Comparison of ENCODE assay signal across 8 mouse cellular contexts in genomic region chrX:53269289-53270062, GRCm38 (mm10). TPM values are rescaled to one million over a fixed set of nuclear protein-coding genes. Genes with fewer than 3 reads are reported as not detected.
A peak's percentile ranks its signal among the peaks of the same experiment; 100 is the strongest.
DNase-seq lines count a peak whose midpoint lies in the region; ATAC-seq lines count a peak whose summit lies in the region.

TSS of gene Fam122b (minus strand) at chrX:53269805.

- peak; percentile 91 for DNase-seq in R1 (ENCODE audit: low read depth, low spot score)
- DNase-seq in cerebellum, postnatal 25 days: peak; percentile 88 to 94
- DNase-seq in frontal cortex, postnatal 36 days (ENCODE audit: low spot score in 2 of 2): peak; percentile 82 to 88
- peak; percentile 85 to 88 for DNase-seq in left cerebral cortex, adult 18-20 months (ENCODE audit: low spot score in 2 of 2)
- peak; percentile 89 for DNase-seq in right cerebral cortex, adult 18-20 months
- peak; percentile 54 for DNase-seq in urinary bladder, postnatal 10 days (ENCODE audit: low spot score)

- peaks cover 4% of the 10 kb centered on the region; the same call in 1 of the 2 replicates for H3K4me1 ChIP-seq in hindbrain, embryonic 16.5 days (ENCODE audit: control insufficient read depth, insufficient read depth, low read depth, low read length)

- H3K4me3 ChIP-seq in hindbrain, embryonic 16.5 days (ENCODE audit: low read length): peak within 1 kb of the TSS; percentile 61
- peak within 1 kb of the TSS; percentile 41 for H3K4me3 ChIP-seq in macrophage (ENCODE audit: inconsistent target)

- H3K27me3 ChIP-seq in hindbrain, embryonic 16.5 days (replicated peaks; ENCODE audit: control insufficient read depth, insufficient read depth, low read length): no peaks in the 10 kb centered on the region

- H3K9me3 ChIP-seq in hindbrain, embryonic 16.5 days (ENCODE audit: control insufficient read depth, low read length): no peaks in the 10 kb centered on the region

- peak within 1 kb of the TSS; percentile 64 for H3K9ac ChIP-seq in hindbrain, embryonic 16.5 days (ENCODE audit: low read depth, low read length)

- WGBS in hindbrain, embryonic 16.5 days: 13% methylated on average over 37 of the region's 40 CpGs
- WGBS in macrophage (ENCODE audit: missing documents): 29% methylated on average over 32 of the region's 40 CpGs

- no peaks in the 10 kb centered on the region for H3K36me3 ChIP-seq in hindbrain, embryonic 16.5 days (ENCODE audit: control insufficient read depth, insufficient read depth, low read length)
- H3K36me3 ChIP-seq in macrophage (ENCODE audit: inconsistent target): no peaks in the 10 kb centered on the region

- H3K79me2 ChIP-seq in macrophage (ENCODE audit: inconsistent target): no peaks in the 10 kb centered on the region

- H3K4me2 ChIP-seq in hindbrain, embryonic 16.5 days (ENCODE audit: low read length): peak within 1 kb of the TSS; percentile 79

- peak; percentile 95 for ATAC-seq in hindbrain, embryonic 16.5 days

- H3K27ac ChIP-seq in hindbrain, embryonic 16.5 days (ENCODE audit: low read depth, low read length): peak within 1 kb of the TSS; percentile 60
- peak within 1 kb of the TSS; percentile 13; the same call in 1 of the 2 replicates for H3K27ac ChIP-seq in macrophage

RNA-seq across cellular contexts. Expression of gene Fam122b, which starts in this region (rescaled TPM):
- polyA plus RNA-seq in hindbrain, embryonic 16.5 days (2015; fragmentation: Nextera tagmentation; extraction: Ambion mirVana): 3.5 and 4.4 TPM in 2 replicates
- 1 to 10 TPM; 4.0 to 4.2 TPM for total RNA-seq in left cerebral cortex, adult 18-20 months (2021)
- 10 to 100 TPM in 11 of 26 experiments, 1 to 10 TPM in 15; 1.8 to 15.2 (median 7.2) TPM for total RNA-seq in macrophage (2018; cell fraction: chromatin; rRNA removed)
- 10 to 100 TPM in 7 of 26 experiments, 1 to 10 TPM in 19; 5.5 to 12.9 (median 8.3) TPM for total RNA-seq in macrophage (2018; cell fraction: cytosol; rRNA removed)
- total RNA-seq in macrophage (2018; cell fraction: nucleus; rRNA removed): 10 to 100 TPM in 13 of 26 experiments, 1 to 10 TPM in 13; 1.7 to 21.1 (median 10.1) TPM
- polyA plus RNA-seq in macrophage (2018): 3.9 to 7.6 TPM (median 7.3 TPM) in 3 replicates

Comparison
In these comparisons a context has a peak if more than half of its experiments do, and no peak if none do; other contexts are left out.
1. Peak in every context shown above with its lines: DNase-seq, ATAC-seq, H3K4me3 ChIP-seq and H3K27ac ChIP-seq.